Mouse (Mus musculus): ENCODE measurements at regions not wholly inside any gene's neighbourhood (a gene's known extent, or its start where the extent isn't known, plus 50 kb on each side); places are given as distances from the start of the nearest gene placed in this dataset.

- TF ChIP-seq POLR2A (IDR thresholded peaks at IDR 0.05; ENCODE audit: low read depth, low read length) (no peak), CTCF (conservative IDR thresholded peaks at IDR 0.05; ENCODE audit: insufficient read depth, insufficient read length, low read depth, low read length) (no peak)
- Histone ChIP-seq H3K27ac (ENCODE audit: insufficient read depth, low read depth, low read length) (no peak overlapping the region), H3K27me3 (replicated peaks; ENCODE audit: control insufficient read depth, insufficient read depth, low read length) (no peaks in the 10 kb centered on the region), H3K36me3 (ENCODE audit: control insufficient read depth, insufficient read depth, low read length) (no peaks in the 10 kb centered on the region), H3K4me1 (ENCODE audit: control insufficient read depth, insufficient read depth, low read length) (no peaks in the 10 kb centered on the region), H3K4me3 (ENCODE audit: insufficient read depth, low read depth, low read length) (no peak overlapping the region)
- WGBS = 40% methylated on average over 2 of the region's 2 CpGs
- peak; percentile 61 for DNase-seq
Observed at GRCm38 (mm10) chr9:84594724-84595123, 669.8 kb downstream of the Bckdhb start.
